Mouse (Mus musculus): ENCODE measurements around the gene Sec14l2. TPM values are rescaled to one million over a fixed set of nuclear protein-coding genes. Genes with fewer than 3 reads are reported as not detected.

Sec14l2 gene
- polyA plus RNA-seq, 1 experiment from 2014 or later = 4.8 TPM

DNA sequence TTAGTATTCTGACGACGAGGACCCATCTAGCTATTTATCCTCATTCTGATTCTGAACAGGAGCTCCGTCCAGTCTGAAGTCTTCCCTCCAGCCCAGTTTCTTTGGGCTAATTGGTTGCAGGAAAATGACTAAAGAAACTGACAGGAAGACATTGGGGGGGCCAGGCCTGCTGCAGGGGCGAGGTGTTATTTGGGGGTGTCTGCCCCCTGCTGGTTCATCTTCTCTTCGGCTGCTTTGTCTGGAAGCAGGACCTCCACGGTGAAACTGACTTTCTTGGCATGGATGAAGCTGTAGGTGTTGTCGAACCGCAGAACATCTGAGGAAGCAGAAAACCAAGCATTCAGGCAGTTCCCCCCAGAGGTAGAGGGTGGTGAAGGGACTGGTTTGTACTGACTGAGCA is 25.1 kb downstream of the Sec14l2 start:
- Histone ChIP-seq H3K4me2 (ENCODE audit: low read length) (no peak overlapping the region), H3K36me3 (ENCODE audit: control insufficient read depth, insufficient read depth, low read length) (no peaks in the 10 kb centered on the region), H3K4me1 (ENCODE audit: control insufficient read depth, insufficient read depth, low read length) (peaks cover 24% of the 10 kb centered on the region), H3K27me3 (ENCODE audit: control insufficient read depth, insufficient read depth, low read depth, low read length) (no peaks in the 10 kb centered on the region), H3K9ac (ENCODE audit: low read depth, low read length) (no peak overlapping the region), H3K4me3 (ENCODE audit: low read depth, low read length) (no peak overlapping the region), H3K27ac (ENCODE audit: low read length) (no peak overlapping the region; the same call in 1 of the 2 replicates), H3K9me3 (replicated peaks; ENCODE audit: control insufficient read depth, low read length, poor library complexity, severe bottlenecking) (no peaks in the 10 kb centered on the region)
- no peak for ATAC-seq
- 69% methylated on average over 8 of the region's 8 CpGs for WGBS

- Histone ChIP-seq H3K9me3 (replicated peaks; ENCODE audit: control insufficient read depth, low read length, poor library complexity, severe bottlenecking) (no peaks in the 10 kb centered on the region), H3K9ac (ENCODE audit: low read depth, low read length) (peak overlapping the region; percentile 82), H3K36me3 (ENCODE audit: control insufficient read depth, insufficient read depth, low read length) (no peaks in the 10 kb centered on the region), H3K4me1 (ENCODE audit: control insufficient read depth, insufficient read depth, low read length) (peaks cover 24% of the 10 kb centered on the region), H3K27me3 (ENCODE audit: control insufficient read depth, insufficient read depth, low read depth, low read length) (no peaks in the 10 kb centered on the region), H3K27ac (ENCODE audit: low read length) (peak overlapping the region; percentile 87), H3K4me3 (ENCODE audit: low read depth, low read length) (peak overlapping the region; percentile 42), H3K4me2 (ENCODE audit: low read length) (peak overlapping the region; percentile 96)
- WGBS = 22% methylated on average over 10 of the region's 10 CpGs
- peak; percentile 47 for ATAC-seq
These were observed 26.1 kb downstream of the Sec14l2 start for GRCm38 (mm10) chr11:4097091-4097621.

- Histone ChIP-seq H3K9ac (ENCODE audit: low read depth, low read length) (peak overlapping the region; percentile 82), H3K4me2 (ENCODE audit: low read length) (peak overlapping the region; percentile 96), H3K27me3 (ENCODE audit: control insufficient read depth, insufficient read depth, low read depth, low read length) (no peaks in the 10 kb centered on the region), H3K4me3 (ENCODE audit: low read depth, low read length) (peak overlapping the region; percentile 42), H3K27ac (ENCODE audit: low read length) (peak overlapping the region; percentile 87), H3K4me1 (ENCODE audit: control insufficient read depth, insufficient read depth, low read length) (peaks cover 24% of the 10 kb centered on the region), H3K36me3 (ENCODE audit: control insufficient read depth, insufficient read depth, low read length) (peaks cover 6% of the 10 kb centered on the region), H3K9me3 (replicated peaks; ENCODE audit: control insufficient read depth, low read length, poor library complexity, severe bottlenecking) (no peaks in the 10 kb centered on the region)
- ATAC-seq = peak; percentile 95
- 3% methylated on average over 45 of the region's 45 CpGs for WGBS
These were observed 26.9 kb downstream of the Sec14l2 start for GRCm38 (mm10) chr11:4096054-4096984.

DNA sequence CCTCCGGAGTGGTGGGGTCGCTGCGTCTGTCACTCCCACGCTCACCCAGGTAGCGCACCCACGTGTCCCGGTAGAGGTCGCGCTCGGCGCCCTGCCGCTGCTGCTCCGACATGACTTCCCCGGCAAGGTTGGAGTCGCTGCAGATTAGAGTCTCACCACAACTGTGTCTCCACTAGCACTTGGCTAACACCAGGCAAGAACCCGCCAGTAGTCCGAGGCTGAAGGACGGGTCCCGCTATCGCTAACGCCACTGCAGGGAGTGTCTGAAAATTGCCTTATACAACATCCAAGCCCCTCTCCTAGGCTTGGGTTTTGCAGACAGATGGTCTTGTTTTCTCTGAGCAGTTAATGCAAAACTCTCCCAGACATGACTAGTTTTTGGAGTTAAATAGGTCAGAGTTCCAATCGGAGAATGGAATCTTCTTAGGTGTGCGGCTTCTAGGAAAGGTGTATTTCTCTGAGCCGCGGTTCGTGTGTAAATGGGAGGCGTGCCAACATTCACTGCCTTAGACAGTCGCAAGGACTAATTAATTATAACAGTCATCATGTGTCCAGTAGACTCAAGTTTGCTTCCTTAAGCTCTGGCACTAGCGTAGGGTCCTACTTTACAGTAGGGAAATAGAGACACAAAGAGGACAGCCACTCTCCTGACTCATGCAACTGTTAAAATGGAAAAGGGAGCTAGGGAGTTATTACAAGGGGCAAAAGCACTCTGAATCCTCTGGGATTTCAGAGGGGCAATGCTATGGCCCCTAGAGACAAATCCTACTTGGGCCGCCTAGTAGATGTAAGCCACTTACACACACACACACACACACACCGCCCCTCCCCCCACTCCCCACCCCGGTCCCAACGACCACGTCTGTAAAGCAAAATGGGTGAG is 27.8 kb downstream of the Sec14l2 start, which contains the start of gene Mtfp1:
TSS of gene Mtfp1 (minus strand) at position 275 of the 883 bp plus-strand sequence.
- ATAC-seq = no peak
- no peaks in the 10 kb centered on the region for H3K27me3 ChIP-seq (ENCODE audit: control insufficient read depth, insufficient read depth, low read depth, low read length)
- peaks cover 24% of the 10 kb centered on the region for H3K4me1 ChIP-seq (ENCODE audit: control insufficient read depth, insufficient read depth, low read length)

DNA sequence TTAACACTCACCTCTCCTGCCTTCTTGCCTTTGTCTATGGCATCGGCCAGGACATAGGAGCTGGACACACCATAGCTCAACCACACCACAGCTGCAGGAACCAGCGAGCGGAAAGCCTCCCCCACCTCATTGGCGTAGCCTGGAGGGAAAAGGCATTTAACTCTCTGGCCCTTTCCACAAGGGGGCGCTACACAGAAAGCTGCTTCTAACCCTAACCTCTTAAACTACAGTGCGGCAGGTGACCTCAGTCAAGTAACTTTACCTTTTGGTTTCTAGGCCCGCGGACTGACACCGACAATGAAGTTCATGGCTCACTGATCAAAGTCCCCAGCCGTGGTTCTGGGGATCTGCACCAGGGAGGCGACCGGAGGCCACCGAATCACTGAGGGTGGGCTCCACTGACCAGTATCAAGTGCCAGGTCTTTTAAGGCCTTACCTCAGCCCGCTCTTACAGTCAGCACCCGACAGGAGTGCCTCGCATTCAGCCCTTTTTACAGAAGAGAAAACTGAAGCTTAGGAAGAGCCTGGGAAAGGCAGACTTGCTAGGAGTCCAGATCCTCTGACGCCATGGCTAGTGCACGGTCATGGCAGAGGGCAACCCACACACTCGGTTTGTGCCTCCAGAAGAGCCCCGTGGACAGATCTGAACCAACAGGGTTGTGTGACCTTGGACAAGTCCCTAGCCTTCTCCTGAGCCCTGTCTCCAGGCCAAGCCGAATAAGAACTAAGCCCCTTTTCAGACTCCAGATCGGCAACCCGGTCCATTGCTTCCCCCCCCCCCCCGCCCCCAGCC is 28.6 kb downstream of the Sec14l2 start:
- Histone ChIP-seq H3K9me3 (replicated peaks; ENCODE audit: control insufficient read depth, low read length, poor library complexity, severe bottlenecking) (no peaks in the 10 kb centered on the region), H3K9ac (ENCODE audit: low read depth, low read length) (peak overlapping the region; percentile 68), H3K4me1 (ENCODE audit: control insufficient read depth, insufficient read depth, low read length) (peaks cover 24% of the 10 kb centered on the region), H3K27ac (ENCODE audit: low read length) (peak overlapping the region; percentile 69), H3K27me3 (ENCODE audit: control insufficient read depth, insufficient read depth, low read depth, low read length) (no peaks in the 10 kb centered on the region), H3K36me3 (ENCODE audit: control insufficient read depth, insufficient read depth, low read length) (peaks cover 12% of the 10 kb centered on the region), H3K4me3 (ENCODE audit: low read depth, low read length) (peak overlapping the region; percentile 55), H3K4me2 (ENCODE audit: low read length) (peak overlapping the region; percentile 96)
- WGBS = 7% methylated on average over 23 of the region's 24 CpGs
- no peak for ATAC-seq

More for the DNA sequence above, 27.8 kb downstream of the Sec14l2 start, which contains the start of gene Mtfp1:
- Histone ChIP-seq H3K36me3 (ENCODE audit: control insufficient read depth, insufficient read depth, low read length) (peaks cover 12% of the 10 kb centered on the region), H3K27ac (ENCODE audit: low read length) (peak within 1 kb of the TSS; percentile 87), H3K9ac (ENCODE audit: low read depth, low read length) (peak within 1 kb of the TSS; percentile 68), H3K4me3 (ENCODE audit: low read depth, low read length) (peak within 1 kb of the TSS; percentile 55), H3K4me2 (ENCODE audit: low read length) (peak within 1 kb of the TSS; percentile 96), H3K9me3 (replicated peaks; ENCODE audit: control insufficient read depth, low read length, poor library complexity, severe bottlenecking) (no peaks in the 10 kb centered on the region)
- WGBS = 6% methylated on average over 34 of the region's 34 CpGs

GRCm38 (mm10) chr11:4093459-4094377 is 29.5 kb downstream of the Sec14l2 start:
- peaks cover 24% of the 10 kb centered on the region for H3K4me1 ChIP-seq (ENCODE audit: control insufficient read depth, insufficient read depth, low read length)
- no peak for ATAC-seq
- no peaks in the 10 kb centered on the region for H3K27me3 ChIP-seq (ENCODE audit: control insufficient read depth, insufficient read depth, low read depth, low read length)
- WGBS = 85% methylated on average over 18 of the region's 18 CpGs
- peak overlapping the region; percentile 96 for H3K4me2 ChIP-seq (ENCODE audit: low read length)
- H3K4me3 ChIP-seq (ENCODE audit: low read depth, low read length) = peak overlapping the region; percentile 55
- no peaks in the 10 kb centered on the region for H3K9me3 ChIP-seq (replicated peaks; ENCODE audit: control insufficient read depth, low read length, poor library complexity, severe bottlenecking)
- H3K36me3 ChIP-seq (ENCODE audit: control insufficient read depth, insufficient read depth, low read length) = peaks cover 12% of the 10 kb centered on the region
- no peak overlapping the region for H3K9ac ChIP-seq (ENCODE audit: low read depth, low read length)
- H3K27ac ChIP-seq (ENCODE audit: low read length) = no peak overlapping the region

DNA sequence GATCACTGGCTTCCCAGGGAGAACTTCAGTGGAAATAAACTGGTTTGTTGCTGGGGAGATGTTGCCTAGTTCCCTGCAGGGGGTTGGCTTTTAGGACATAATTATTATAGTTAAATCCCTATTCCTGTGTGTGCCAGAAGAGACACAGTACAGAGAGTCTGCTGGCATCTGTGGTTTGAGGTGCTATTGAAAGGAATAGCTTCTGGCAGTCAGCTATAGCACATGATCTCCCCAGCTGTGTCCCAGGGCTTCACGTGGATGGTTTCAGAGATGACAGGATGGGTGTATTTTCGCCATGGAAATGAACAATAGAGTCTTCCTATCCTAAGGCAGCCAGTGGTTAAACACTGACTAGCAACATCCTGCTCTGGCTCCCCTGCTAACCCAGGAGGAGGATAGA is 35.9 kb downstream of the Sec14l2 start:
- ATAC-seq = 0 out of 2 replicates have a peak, but pooled peaks have one; percentile 8
- H3K9me3 ChIP-seq (replicated peaks; ENCODE audit: control insufficient read depth, low read length, poor library complexity, severe bottlenecking) = no peaks in the 10 kb centered on the region
- no peak overlapping the region for H3K4me3 ChIP-seq (ENCODE audit: low read depth, low read length)
- H3K36me3 ChIP-seq (ENCODE audit: control insufficient read depth, insufficient read depth, low read length) = peaks cover 12% of the 10 kb centered on the region
- no peaks in the 10 kb centered on the region for H3K27me3 ChIP-seq (ENCODE audit: control insufficient read depth, insufficient read depth, low read depth, low read length)
- whole genome bisulfite sequencing = 40% methylated on average over 2 of the region's 2 CpGs
- no peak overlapping the region for H3K9ac ChIP-seq (ENCODE audit: low read depth, low read length)
- no peak overlapping the region for H3K27ac ChIP-seq (ENCODE audit: low read length)
- no peak overlapping the region for H3K4me2 ChIP-seq (ENCODE audit: low read length)
- H3K4me1 ChIP-seq (ENCODE audit: control insufficient read depth, insufficient read depth, low read length) = no peaks in the 10 kb centered on the region

Measured in midbrain, embryonic 16.5 days (tissue).